Mouse (Mus musculus): ENCODE data around the gene Olfr1270.
"Not testable (repeated sequence)": the region's sequence is repeated elsewhere in the genome, so short reads cannot be mapped to it uniquely, and the experiment has no call there.

Olfr1270 gene

DNA sequence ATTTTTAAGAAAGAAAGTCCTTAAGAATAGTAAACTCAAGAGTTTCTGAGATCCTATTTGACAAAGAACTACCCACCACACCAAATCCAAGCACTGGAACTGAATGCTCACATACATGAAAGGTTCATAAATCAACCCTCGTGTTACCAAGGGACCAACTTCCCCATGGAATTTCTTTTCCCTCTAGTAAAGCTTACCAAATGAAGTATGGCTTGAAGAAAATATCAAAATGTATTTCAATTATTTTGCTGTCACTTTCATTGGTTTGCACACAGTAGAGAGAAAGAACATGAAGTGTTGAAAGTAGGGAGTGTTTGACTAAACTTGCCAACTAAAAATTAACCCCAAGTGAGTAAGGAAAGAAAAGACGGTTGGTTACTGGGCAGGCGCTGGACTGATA is at the start of gene Olfr1270:
Olfr1270 (minus strand) TSS at position 101 of the 400 bp plus-strand sequence.
- no peak for DNase-seq

DNA sequence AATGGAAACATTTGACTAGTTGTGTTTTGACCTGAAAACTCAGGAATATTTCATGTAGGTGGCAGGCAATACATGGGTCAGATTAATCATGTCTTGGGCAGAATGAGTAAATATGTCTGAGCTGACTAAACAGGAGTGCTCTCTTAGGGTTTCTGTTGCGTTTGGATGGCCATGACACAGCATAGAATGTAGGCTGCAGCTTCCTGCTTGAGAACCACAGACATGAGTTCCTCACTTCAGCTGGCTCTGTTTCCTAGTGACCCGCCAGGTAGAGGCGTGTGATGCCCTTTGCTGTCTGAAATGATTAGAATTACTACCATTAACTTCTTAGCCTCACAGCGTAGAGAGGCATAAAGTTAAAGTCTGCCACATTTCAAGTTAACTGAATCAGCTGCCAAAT is 46.7 kb upstream of the Olfr1270 start:
- DNase-seq: not testable (repeated sequence)

- not testable (repeated sequence) for DNase-seq
Measured at GRCm38 (mm10) chr2:90195285-90195684, 42.4 kb upstream of the Olfr1270 start.

- DNase-seq: not testable (repeated sequence)
Measured at GRCm38 (mm10) chr2:90194750-90195149, 41.9 kb upstream of the Olfr1270 start.

DNA sequence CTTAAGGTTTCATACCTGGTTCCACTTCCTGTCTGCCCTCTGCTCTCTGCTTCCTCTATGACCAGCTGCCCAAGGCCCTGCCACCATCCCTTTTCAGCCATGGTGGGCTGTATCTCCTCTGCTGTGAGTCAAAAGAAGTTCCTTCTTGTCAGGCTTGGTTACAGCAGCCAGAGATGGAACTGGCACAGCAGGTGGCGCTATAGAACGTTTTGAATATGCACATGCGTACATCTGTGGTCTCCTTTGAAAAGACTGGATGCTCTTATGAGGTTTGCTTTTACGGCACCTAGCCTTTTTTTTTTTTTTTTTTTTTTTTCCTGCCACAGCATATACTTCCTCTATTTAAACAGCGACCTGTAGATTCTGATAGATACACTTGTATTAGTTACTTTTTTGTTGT is 34.2 kb upstream of the Olfr1270 start:
- not testable (repeated sequence) for DNase-seq

- DNase-seq: not testable (repeated sequence)
Measured at GRCm38 (mm10) chr2:90186082-90186481, 33.2 kb upstream of the Olfr1270 start.

DNA sequence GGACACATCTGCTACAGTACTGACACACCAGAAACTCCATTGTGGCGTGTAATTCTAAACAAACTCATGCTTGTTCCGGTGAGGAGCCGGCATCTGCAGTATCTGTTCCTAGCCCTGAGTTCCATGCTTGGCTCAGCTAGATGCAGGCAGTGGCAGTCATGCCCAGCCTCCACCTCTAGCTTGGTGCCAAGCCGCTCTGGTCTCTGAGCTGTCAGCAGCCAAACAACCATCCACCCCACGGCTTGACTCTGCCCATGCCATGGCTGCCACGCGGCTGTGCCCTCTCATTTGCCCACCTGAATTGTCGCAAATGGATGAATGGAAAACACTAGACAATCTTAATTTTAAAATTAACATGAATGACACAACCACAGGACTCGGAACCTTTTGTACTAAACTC is 1.0 kb upstream of the Olfr1270 start:
- no peak for DNase-seq

- no peak for DNase-seq
Measured at GRCm38 (mm10) chr2:90142196-90142595, 10.7 kb downstream of the Olfr1270 start, which contains the start of gene Olfr32. TSS of gene Olfr32 (minus strand) at chr2:90142296.

DNA sequence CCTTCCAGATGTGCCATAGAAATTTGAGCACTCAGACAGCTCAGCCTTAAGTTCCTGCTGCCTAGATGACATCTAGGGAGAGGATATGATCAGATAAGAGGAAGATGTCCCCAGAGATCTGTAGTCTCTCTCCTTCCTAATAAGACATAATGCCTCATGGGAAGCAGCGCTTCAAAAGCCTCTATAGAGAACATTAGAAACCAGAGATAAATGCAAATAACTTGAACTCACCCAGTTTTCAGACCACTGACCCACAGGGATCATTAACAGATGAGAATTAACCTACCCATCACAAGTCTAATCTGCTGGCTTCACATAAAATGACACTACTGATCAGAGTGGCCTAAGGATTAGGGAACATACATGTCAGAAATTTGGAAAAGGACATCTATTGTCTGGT is 31.6 kb downstream of the Olfr1270 start, which contains the start of gene Olfr1269:
Olfr1269 (minus strand) TSS at position 101 of the 400 bp plus-strand sequence.
- no peak for DNase-seq

All from thymus, postnatal 36 days (tissue).